In the genomic region with DNA sequence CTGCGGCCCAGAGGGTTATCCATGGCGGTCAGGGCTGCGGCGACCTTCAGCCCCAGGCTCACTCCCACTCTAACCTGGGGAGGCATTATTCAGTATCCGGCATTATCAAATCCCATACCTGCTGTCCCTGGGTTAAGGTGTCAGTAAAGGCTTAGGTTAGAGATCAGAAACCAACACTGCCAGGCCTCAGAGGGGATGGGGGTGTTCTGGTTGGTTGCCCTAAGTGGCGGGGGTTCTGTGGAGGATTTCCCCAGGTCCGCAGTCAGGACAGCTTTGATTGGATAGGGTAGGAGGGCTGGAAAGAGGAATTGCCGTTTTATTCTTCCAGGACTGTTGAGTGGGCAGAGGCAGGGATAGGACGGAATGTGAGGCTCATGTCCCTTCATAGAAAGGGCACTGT, we compare ENCODE assay signal across 8 mouse cellular contexts. TPM values are rescaled to one million over a fixed set of nuclear protein-coding genes. Genes with fewer than 3 reads are reported as not detected.
A peak's percentile ranks its signal among the peaks of the same experiment; 100 is the strongest.
DNase-seq lines count a peak whose midpoint lies in the region; ATAC-seq and TF ChIP-seq lines count a peak whose summit lies in the region.

No protein-coding gene starts in this region.

- 40% methylated on average over 9 of the region's 9 CpGs for WGBS in kidney, postnatal 0 days
- WGBS in embryonic facial prominence, embryonic 10.5 days = 46% methylated on average over 9 of the region's 9 CpGs
- WGBS in hindbrain, embryonic 16.5 days = 53% methylated on average over 9 of the region's 9 CpGs
- 44% methylated on average over 9 of the region's 9 CpGs for WGBS in midbrain, embryonic 16.5 days

- TF ChIP-seq CTCF in kidney, postnatal 0 days (IDR thresholded peaks at IDR 0.05; ENCODE audit: low read depth) = no peak

- no peak for DNase-seq in kidney, postnatal 0 days (ENCODE audit: low spot score)
- DNase-seq in kidney, postnatal 10 days = no peak
- DNase-seq in embryonic facial prominence, embryonic 10.5 days (ENCODE audit: low spot score) = no peak
- no peak for DNase-seq in gastrocnemius, postnatal 14 days
- DNase-seq in adrenal gland, postnatal 14 days = no peak
- DNase-seq in urinary bladder, postnatal 25 days (ENCODE audit: low spot score) = no peak

- peaks cover 30% of the 10 kb centered on the region for H3K4me1 ChIP-seq in kidney, postnatal 0 days (replicated peaks; ENCODE audit: insufficient read depth, low read length)
- peaks cover 58% of the 10 kb centered on the region for H3K4me1 ChIP-seq in embryonic facial prominence, embryonic 10.5 days
- peaks cover 27% of the 10 kb centered on the region for H3K4me1 ChIP-seq in hindbrain, embryonic 16.5 days (ENCODE audit: control insufficient read depth, insufficient read depth, low read depth, low read length)
- peaks cover 23% of the 10 kb centered on the region for H3K4me1 ChIP-seq in midbrain, embryonic 16.5 days (ENCODE audit: control insufficient read depth, insufficient read depth, low read length)

- H3K27ac ChIP-seq in kidney, postnatal 0 days = peak overlapping the region; percentile 92; the same call in 1 of the 2 replicates
- peak overlapping the region; percentile 94 for H3K27ac ChIP-seq in embryonic facial prominence, embryonic 10.5 days (replicated peaks)
- H3K27ac ChIP-seq in hindbrain, embryonic 16.5 days (ENCODE audit: low read depth, low read length) = peak overlapping the region; percentile 94
- peak overlapping the region; percentile 94 for H3K27ac ChIP-seq in midbrain, embryonic 16.5 days (ENCODE audit: low read length)

- H3K9ac ChIP-seq in kidney, postnatal 0 days (ENCODE audit: low read depth, low read length) = peak overlapping the region; percentile 72
- peak overlapping the region; percentile 88 for H3K9ac ChIP-seq in hindbrain, embryonic 16.5 days (ENCODE audit: low read depth, low read length)
- peak overlapping the region; percentile 88 for H3K9ac ChIP-seq in midbrain, embryonic 16.5 days (ENCODE audit: low read depth, low read length)

- H3K9me3 ChIP-seq in kidney, postnatal 0 days (replicated peaks; ENCODE audit: low read length) = no peaks in the 10 kb centered on the region
- H3K9me3 ChIP-seq in embryonic facial prominence, embryonic 10.5 days = no peaks in the 10 kb centered on the region
- no peaks in the 10 kb centered on the region for H3K9me3 ChIP-seq in hindbrain, embryonic 16.5 days (ENCODE audit: control insufficient read depth, low read length)
- H3K9me3 ChIP-seq in midbrain, embryonic 16.5 days (replicated peaks; ENCODE audit: control insufficient read depth, low read length, poor library complexity, severe bottlenecking) = no peaks in the 10 kb centered on the region

- peak overlapping the region; percentile 53 for H3K4me3 ChIP-seq in kidney, postnatal 0 days (replicated peaks; ENCODE audit: low read depth, low read length)
- H3K4me3 ChIP-seq in embryonic facial prominence, embryonic 10.5 days = peak overlapping the region; percentile 73
- H3K4me3 ChIP-seq in hindbrain, embryonic 16.5 days (ENCODE audit: low read length) = peak overlapping the region; percentile 80
- peak overlapping the region; percentile 72 for H3K4me3 ChIP-seq in midbrain, embryonic 16.5 days (ENCODE audit: low read depth, low read length)

- peaks cover 25% of the 10 kb centered on the region for H3K27me3 ChIP-seq in kidney, postnatal 0 days (ENCODE audit: insufficient read depth, low read length)
- peaks cover 48% of the 10 kb centered on the region for H3K27me3 ChIP-seq in embryonic facial prominence, embryonic 10.5 days (replicated peaks; ENCODE audit: low read depth, poor library complexity, severe bottlenecking)
- H3K27me3 ChIP-seq in hindbrain, embryonic 16.5 days (replicated peaks; ENCODE audit: control insufficient read depth, insufficient read depth, low read length) = peaks cover 24% of the 10 kb centered on the region
- H3K27me3 ChIP-seq in midbrain, embryonic 16.5 days (ENCODE audit: control insufficient read depth, insufficient read depth, low read depth, low read length) = peaks cover 32% of the 10 kb centered on the region

- H3K4me2 ChIP-seq in kidney, postnatal 0 days (ENCODE audit: low read length) = peak overlapping the region; percentile 88
- peak overlapping the region; percentile 82 for H3K4me2 ChIP-seq in hindbrain, embryonic 16.5 days (ENCODE audit: low read length)
- peak overlapping the region; percentile 82 for H3K4me2 ChIP-seq in midbrain, embryonic 16.5 days (ENCODE audit: low read length)

- H3K36me3 ChIP-seq in kidney, postnatal 0 days (ENCODE audit: insufficient read depth, low read length) = peaks cover 27% of the 10 kb centered on the region
- H3K36me3 ChIP-seq in embryonic facial prominence, embryonic 10.5 days (replicated peaks) = peaks cover 36% of the 10 kb centered on the region
- H3K36me3 ChIP-seq in hindbrain, embryonic 16.5 days (ENCODE audit: control insufficient read depth, insufficient read depth, low read length) = peaks cover 18% of the 10 kb centered on the region
- peaks cover 16% of the 10 kb centered on the region for H3K36me3 ChIP-seq in midbrain, embryonic 16.5 days (ENCODE audit: control insufficient read depth, insufficient read depth, low read length)

- no peak for ATAC-seq in kidney, postnatal 0 days (replicated peaks; ENCODE audit: low FRiP score, low read depth)
- no peak for ATAC-seq in hindbrain, embryonic 16.5 days
- ATAC-seq in midbrain, embryonic 16.5 days = peak; percentile 12; the same call in 1 of the 2 replicates

- intact Hi-C loops in gastrocnemius, postnatal 14 days (cut with DNase I; ENCODE audit: low total_unique reads) = no loop called here

RNA-seq across cellular contexts. Expression of a gene that starts 0.7 kb away (rescaled TPM):
- 11.7 and 12.6 TPM in 2 replicates for polyA plus RNA-seq in kidney, postnatal 0 days (2015; fragmentation: Nextera tagmentation; extraction: Ambion mirVana)
- polyA plus RNA-seq in embryonic facial prominence, embryonic 10.5 days (2016; fragmentation: Nextera tagmentation; extraction: Ambion mirVana) = 5.3 and 8.5 TPM in 2 replicates
- 16.7 and 20.2 TPM in 2 replicates for polyA plus RNA-seq in hindbrain, embryonic 16.5 days (2015; fragmentation: Nextera tagmentation; extraction: Ambion mirVana)
- polyA plus RNA-seq in midbrain, embryonic 16.5 days (2015; fragmentation: Nextera tagmentation; extraction: Ambion mirVana) = 11.8 and 16.4 TPM in 2 replicates
- 10 to 100 TPM; 15.2 to 15.3 TPM for total RNA-seq in gastrocnemius, postnatal 14 days (2021)
- total RNA-seq in adrenal gland, postnatal 14 days (2021) = 39.5 and 43.5 TPM in 2 replicates

RNA-seq across cellular contexts. Expression of a gene that starts 2.5 kb away (rescaled TPM):
- 1.7 and 2.1 TPM in 2 replicates for polyA plus RNA-seq in kidney, postnatal 0 days (2015; fragmentation: Nextera tagmentation; extraction: Ambion mirVana)
- polyA plus RNA-seq in embryonic facial prominence, embryonic 10.5 days (2016; fragmentation: Nextera tagmentation; extraction: Ambion mirVana) = 0.98 and 1.5 TPM in 2 replicates
- polyA plus RNA-seq in hindbrain, embryonic 16.5 days (2015; fragmentation: Nextera tagmentation; extraction: Ambion mirVana) = 2.6 TPM in 2 replicates
- 1.9 and 3.0 TPM in 2 replicates for polyA plus RNA-seq in midbrain, embryonic 16.5 days (2015; fragmentation: Nextera tagmentation; extraction: Ambion mirVana)
- total RNA-seq in gastrocnemius, postnatal 14 days (2021) = under 1 TPM; 0.25 to 0.64 TPM
- 0.68 and 4.5 TPM in 2 replicates for total RNA-seq in adrenal gland, postnatal 14 days (2021)

RNA-seq across cellular contexts. Expression of a gene that starts 4.7 kb away (rescaled TPM):
- polyA plus RNA-seq in kidney, postnatal 0 days (2015; fragmentation: Nextera tagmentation; extraction: Ambion mirVana) = 0.68 and 0.87 TPM in 2 replicates
- polyA plus RNA-seq in embryonic facial prominence, embryonic 10.5 days (2016; fragmentation: Nextera tagmentation; extraction: Ambion mirVana) = 0.40 and 0.57 TPM in 2 replicates
- polyA plus RNA-seq in hindbrain, embryonic 16.5 days (2015; fragmentation: Nextera tagmentation; extraction: Ambion mirVana) = 4.8 and 5.4 TPM in 2 replicates
- polyA plus RNA-seq in midbrain, embryonic 16.5 days (2015; fragmentation: Nextera tagmentation; extraction: Ambion mirVana) = 4.8 and 5.5 TPM in 2 replicates
- 1 to 10 TPM in 1 of 2 experiments, under 1 TPM in 1; 0.44 to 1.0 TPM for total RNA-seq in gastrocnemius, postnatal 14 days (2021)
- total RNA-seq in adrenal gland, postnatal 14 days (2021) = 0.53 and 1.5 TPM in 2 replicates

RNA-seq across cellular contexts. Expression of a gene that starts 10.4 kb away (rescaled TPM):
- polyA plus RNA-seq in kidney, postnatal 0 days (2015; fragmentation: Nextera tagmentation; extraction: Ambion mirVana) = not detected in 2 replicates
- not detected in 2 replicates for polyA plus RNA-seq in embryonic facial prominence, embryonic 10.5 days (2016; fragmentation: Nextera tagmentation; extraction: Ambion mirVana)
- polyA plus RNA-seq in hindbrain, embryonic 16.5 days (2015; fragmentation: Nextera tagmentation; extraction: Ambion mirVana) = 0.08 TPM in 1 of 2 replicates, not detected in the other
- 0.05 and 0.06 TPM in 2 replicates for polyA plus RNA-seq in midbrain, embryonic 16.5 days (2015; fragmentation: Nextera tagmentation; extraction: Ambion mirVana)
- not detected for total RNA-seq in gastrocnemius, postnatal 14 days (2021)
- total RNA-seq in adrenal gland, postnatal 14 days (2021) = not detected in 2 replicates

RNA-seq across cellular contexts. Expression of a gene that starts 18.8 kb away (rescaled TPM):
- 100 and 108 TPM in 2 replicates for polyA plus RNA-seq in kidney, postnatal 0 days (2015; fragmentation: Nextera tagmentation; extraction: Ambion mirVana)
- polyA plus RNA-seq in embryonic facial prominence, embryonic 10.5 days (2016; fragmentation: Nextera tagmentation; extraction: Ambion mirVana) = 180 and 188 TPM in 2 replicates
- polyA plus RNA-seq in hindbrain, embryonic 16.5 days (2015; fragmentation: Nextera tagmentation; extraction: Ambion mirVana) = 115 and 122 TPM in 2 replicates
- polyA plus RNA-seq in midbrain, embryonic 16.5 days (2015; fragmentation: Nextera tagmentation; extraction: Ambion mirVana) = 116 and 117 TPM in 2 replicates
- total RNA-seq in gastrocnemius, postnatal 14 days (2021) = 10 to 100 TPM; 39.0 to 40.8 TPM
- total RNA-seq in adrenal gland, postnatal 14 days (2021) = 83.3 and 85.8 TPM in 2 replicates
